ENCODE assay signal across 8 mouse cellular contexts in the genomic region with DNA sequence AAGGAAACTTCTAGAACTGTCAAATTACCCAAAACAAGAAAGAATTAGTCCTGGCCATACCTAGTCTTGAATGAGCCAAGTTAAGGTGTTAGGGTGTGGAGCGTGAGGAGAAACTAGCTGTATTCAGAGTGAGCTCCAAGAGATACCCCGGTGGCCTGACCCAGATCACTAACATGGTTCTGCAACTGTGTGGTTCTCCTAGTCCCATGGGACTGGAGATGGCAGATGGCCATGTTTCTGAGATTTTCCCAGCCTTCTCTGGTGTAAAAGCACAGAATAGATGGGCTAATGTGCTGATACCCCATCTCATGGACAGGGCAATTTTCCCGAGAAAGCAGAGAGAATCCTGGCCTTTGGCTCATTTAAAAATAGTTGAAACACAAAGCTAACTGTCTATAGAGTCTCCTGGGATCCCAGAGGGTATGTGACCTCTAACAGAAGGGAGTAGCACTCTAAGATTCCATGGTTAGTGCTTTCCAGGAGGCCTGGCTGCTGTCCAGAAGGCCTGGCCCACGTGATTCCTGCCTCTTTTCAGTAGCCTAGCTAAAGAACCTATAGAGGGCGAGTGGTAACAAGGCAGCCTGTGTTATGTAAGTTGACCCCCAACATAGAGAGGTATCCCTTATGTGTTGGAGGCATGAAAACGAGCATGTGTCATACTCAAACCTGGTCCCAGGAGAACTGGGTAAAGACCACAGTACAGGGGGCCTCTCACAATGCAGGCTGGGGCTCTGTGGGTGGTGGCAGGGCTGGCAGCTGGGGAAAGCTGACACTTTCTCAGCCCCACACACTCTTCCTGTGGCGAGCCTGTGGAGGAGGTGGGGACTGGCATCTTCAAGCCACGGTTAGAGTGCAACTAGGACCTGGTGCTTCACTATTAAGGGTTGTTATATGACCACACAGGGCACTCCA.
A peak's percentile ranks its signal among the peaks of the same experiment; 100 is the strongest.
DNase-seq lines count a peak whose midpoint lies in the region; ATAC-seq and TF ChIP-seq lines count a peak whose summit lies in the region.

No protein-coding gene starts in this region.

- H3K9me3 ChIP-seq in liver, postnatal 0 days (ENCODE audit: low read length), result no peaks in the 10 kb centered on the region
- no peaks in the 10 kb centered on the region for H3K9me3 ChIP-seq in liver, embryonic 12.5 days (replicated peaks)
- H3K9me3 ChIP-seq in hindbrain, embryonic 16.5 days (ENCODE audit: control insufficient read depth, low read length), result no peaks in the 10 kb centered on the region
- no peaks in the 10 kb centered on the region for H3K9me3 ChIP-seq in neural tube, embryonic 15.5 days (replicated peaks)

- ATAC-seq in liver, postnatal 0 days, result no peak
- ATAC-seq in liver, embryonic 12.5 days, result no peak
- ATAC-seq in hindbrain, embryonic 16.5 days, result peak; percentile 67
- peak; percentile 60; the same call in 1 of the 2 replicates for ATAC-seq in neural tube, embryonic 15.5 days (ENCODE audit: low FRiP score)
- no peak for ATAC-seq in monocyte, adult 5-6 weeks (replicated peaks; ENCODE audit: insufficient number of reproducible peaks, low FRiP score, low TSS enrichment, poor library complexity, severe bottlenecking)

- H3K4me2 ChIP-seq in liver, postnatal 0 days (ENCODE audit: low read depth, low read length), result no peak overlapping the region
- H3K4me2 ChIP-seq in liver, embryonic 12.5 days, result no peak overlapping the region
- no peak overlapping the region for H3K4me2 ChIP-seq in hindbrain, embryonic 16.5 days (ENCODE audit: low read length)
- H3K4me2 ChIP-seq in neural tube, embryonic 15.5 days, result no peak overlapping the region

- TF ChIP-seq POLR2A in lung, adult 2 months (IDR thresholded peaks at IDR 0.05; ENCODE audit: borderline replicate concordance, extremely low read depth, low read depth, low read length), result no peak

- H3K4me1 ChIP-seq in liver, postnatal 0 days (ENCODE audit: insufficient read depth), result peaks cover 4% of the 10 kb centered on the region; the same call in 1 of the 2 replicates
- H3K4me1 ChIP-seq in liver, embryonic 12.5 days, result no peaks in the 10 kb centered on the region
- peaks cover 17% of the 10 kb centered on the region for H3K4me1 ChIP-seq in hindbrain, embryonic 16.5 days (ENCODE audit: control insufficient read depth, insufficient read depth, low read depth, low read length)
- peaks cover 8% of the 10 kb centered on the region; the same call in 1 of the 2 replicates for H3K4me1 ChIP-seq in lung, adult 2 months (ENCODE audit: control insufficient read depth, insufficient read depth, low read length)
- peaks cover 32% of the 10 kb centered on the region for H3K4me1 ChIP-seq in neural tube, embryonic 15.5 days

- intact Hi-C loops in gastrocnemius, postnatal 14 days (cut with DNase I; ENCODE audit: low total_unique reads), result no loop called here

- no peak for DNase-seq in liver, postnatal 0 days
- peak; percentile 53 for DNase-seq in gastrocnemius, postnatal 14 days
- peak; percentile 29 for DNase-seq in lung, adult 2 months
- DNase-seq in urinary bladder, postnatal 4 days (ENCODE audit: low spot score in 2 of 2), result no peak

- WGBS in liver, postnatal 0 days (ENCODE audit: insufficient replicate concordance), result 47% methylated on average over 8 of the region's 8 CpGs
- 46% methylated on average over 8 of the region's 8 CpGs for WGBS in liver, embryonic 12.5 days (ENCODE audit: insufficient replicate concordance)
- WGBS in hindbrain, embryonic 16.5 days, result 25% methylated on average over 8 of the region's 8 CpGs
- 51% methylated on average over 8 of the region's 8 CpGs for WGBS in lung, adult 2 months
- 26% methylated on average over 8 of the region's 8 CpGs for WGBS in neural tube, embryonic 15.5 days

- no peaks in the 10 kb centered on the region for H3K36me3 ChIP-seq in liver, postnatal 0 days (replicated peaks; ENCODE audit: insufficient read depth, low read length)
- H3K36me3 ChIP-seq in liver, embryonic 12.5 days, result no peaks in the 10 kb centered on the region
- H3K36me3 ChIP-seq in hindbrain, embryonic 16.5 days (ENCODE audit: control insufficient read depth, insufficient read depth, low read length), result no peaks in the 10 kb centered on the region
- H3K36me3 ChIP-seq in neural tube, embryonic 15.5 days, result no peaks in the 10 kb centered on the region

- H3K27ac ChIP-seq in liver, postnatal 0 days (ENCODE audit: low read depth), result no peak overlapping the region
- H3K27ac ChIP-seq in liver, embryonic 12.5 days, result no peak overlapping the region
- H3K27ac ChIP-seq in hindbrain, embryonic 16.5 days (ENCODE audit: low read depth, low read length), result peak overlapping the region; percentile 44
- H3K27ac ChIP-seq in neural tube, embryonic 15.5 days (replicated peaks), result peak overlapping the region; percentile 48

- no peak overlapping the region for H3K4me3 ChIP-seq in liver, postnatal 0 days (ENCODE audit: low read depth, low read length)
- no peak overlapping the region for H3K4me3 ChIP-seq in liver, embryonic 12.5 days
- H3K4me3 ChIP-seq in hindbrain, embryonic 16.5 days (ENCODE audit: low read length), result no peak overlapping the region
- H3K4me3 ChIP-seq in lung, adult 2 months (replicated peaks; ENCODE audit: extremely low read depth, low read depth, low read length), result no peak overlapping the region
- H3K4me3 ChIP-seq in neural tube, embryonic 15.5 days (replicated peaks), result no peak overlapping the region

- H3K9ac ChIP-seq in liver, postnatal 0 days (replicated peaks), result no peak overlapping the region
- no peak overlapping the region for H3K9ac ChIP-seq in liver, embryonic 12.5 days
- H3K9ac ChIP-seq in hindbrain, embryonic 16.5 days (ENCODE audit: low read depth, low read length), result no peak overlapping the region
- no peak overlapping the region; the same call in 1 of the 2 replicates for H3K9ac ChIP-seq in neural tube, embryonic 15.5 days (replicated peaks)

- no peaks in the 10 kb centered on the region for H3K27me3 ChIP-seq in liver, postnatal 0 days (ENCODE audit: insufficient read depth, low read length)
- no peaks in the 10 kb centered on the region for H3K27me3 ChIP-seq in liver, embryonic 12.5 days (replicated peaks)
- no peaks in the 10 kb centered on the region for H3K27me3 ChIP-seq in hindbrain, embryonic 16.5 days (replicated peaks; ENCODE audit: control insufficient read depth, insufficient read depth, low read length)
- no peaks in the 10 kb centered on the region for H3K27me3 ChIP-seq in neural tube, embryonic 15.5 days (replicated peaks)

- 0 out of 2 replicates have a peak, but pooled peaks have one; percentile 2 for TF ChIP-seq CTCF in liver, postnatal 0 days (IDR thresholded peaks at IDR 0.05; ENCODE audit: low read depth)
- TF ChIP-seq CTCF in lung, adult 2 months (IDR thresholded peaks at IDR 0.05; ENCODE audit: insufficient read depth, low read length), result no peak

- no peak for TF ChIP-seq EP300 in liver, postnatal 0 days (IDR thresholded peaks at IDR 0.05; ENCODE audit: low read depth)

Comparison
In these comparisons a context has a peak if more than half of its experiments do, and no peak if none do; other contexts are left out.
1. ATAC-seq: peak in hindbrain, embryonic 16.5 days (single experiment) and neural tube, embryonic 15.5 days (single experiment); none in liver, postnatal 0 days (single experiment), liver, embryonic 12.5 days (single experiment) and monocyte, adult 5-6 weeks (single experiment).
2. DNase-seq: peak in gastrocnemius, postnatal 14 days (single experiment) and lung, adult 2 months (single experiment); none in liver, postnatal 0 days (single experiment) and urinary bladder, postnatal 4 days (0 of 2).
3. H3K27ac ChIP-seq: peak in hindbrain, embryonic 16.5 days (single experiment) and neural tube, embryonic 15.5 days (single experiment); none in liver, postnatal 0 days (single experiment) and liver, embryonic 12.5 days (single experiment).